Mouse (Mus musculus): ENCODE data around the gene Srp14. TPM values are rescaled to one million over a fixed set of nuclear protein-coding genes. Genes with fewer than 3 reads are reported as not detected.

Srp14 gene
- polyA plus RNA-seq, 1 experiment from 2014 or later: 224 TPM

GRCm38 (mm10) chr2:118457029-118457428 lies 22.5 kb downstream of the Srp14 start:
- no peaks in the 10 kb centered on the region for H3K4me1 ChIP-seq
- no peak overlapping the region for H3K4me2 ChIP-seq
- WGBS: 81% methylated on average over 3 of the region's 3 CpGs
- H3K27ac ChIP-seq: no peak overlapping the region
- H3K9me3 ChIP-seq (replicated peaks): no peaks in the 10 kb centered on the region
- ATAC-seq (replicated peaks; ENCODE audit: low FRiP score): no peak
- H3K36me3 ChIP-seq: peaks cover 62% of the 10 kb centered on the region
- no peaks in the 10 kb centered on the region for H3K27me3 ChIP-seq
- no peak overlapping the region for H3K9ac ChIP-seq
- no peak overlapping the region for H3K4me3 ChIP-seq (replicated peaks)

- Histone ChIP-seq H3K9me3 (replicated peaks) (no peaks in the 10 kb centered on the region), H3K27me3 (no peaks in the 10 kb centered on the region), H3K27ac (no peak overlapping the region), H3K9ac (no peak overlapping the region), H3K4me3 (replicated peaks) (no peak overlapping the region), H3K36me3 (peaks cover 42% of the 10 kb centered on the region), H3K4me2 (no peak overlapping the region), H3K4me1 (no peaks in the 10 kb centered on the region)
- 94% methylated on average over 6 of the region's 6 CpGs for whole genome bisulfite sequencing
- ATAC-seq (replicated peaks; ENCODE audit: low FRiP score): no peak
Measured at GRCm38 (mm10) chr2:118451056-118451455, 28.5 kb downstream of the Srp14 start.

- H3K36me3 ChIP-seq: peaks cover 40% of the 10 kb centered on the region
- no peak overlapping the region for H3K4me2 ChIP-seq
- H3K4me3 ChIP-seq (replicated peaks): no peak overlapping the region
- ATAC-seq (replicated peaks; ENCODE audit: low FRiP score): no peak
- H3K27ac ChIP-seq: no peak overlapping the region
- no peak overlapping the region for H3K9ac ChIP-seq
- WGBS: 70% methylated on average over 12 of the region's 12 CpGs
- H3K27me3 ChIP-seq: no peaks in the 10 kb centered on the region
- H3K4me1 ChIP-seq: no peaks in the 10 kb centered on the region
- H3K9me3 ChIP-seq (replicated peaks): no peaks in the 10 kb centered on the region
Measured at GRCm38 (mm10) chr2:118448181-118448580, 31.3 kb downstream of the Srp14 start.

GRCm38 (mm10) chr2:118445696-118446674 lies 33.5 kb downstream of the Srp14 start:
- 76% methylated on average over 13 of the region's 13 CpGs for WGBS

GRCm38 (mm10) chr2:118442723-118443122 lies 36.8 kb downstream of the Srp14 start:
- no peak for ATAC-seq (replicated peaks; ENCODE audit: low FRiP score)
- Histone ChIP-seq H3K36me3 (peaks cover 43% of the 10 kb centered on the region), H3K9ac (no peak overlapping the region), H3K9me3 (replicated peaks) (no peaks in the 10 kb centered on the region), H3K4me1 (no peaks in the 10 kb centered on the region), H3K27me3 (no peaks in the 10 kb centered on the region), H3K4me3 (replicated peaks) (no peak overlapping the region), H3K27ac (no peak overlapping the region), H3K4me2 (no peak overlapping the region)
- WGBS: 94% methylated on average over 4 of the region's 4 CpGs

More at GRCm38 (mm10) chr2:118445696-118446674, 33.5 kb downstream of the Srp14 start:
- no peak overlapping the region for H3K4me3 ChIP-seq (replicated peaks)
- H3K4me2 ChIP-seq: no peak overlapping the region
- no peak overlapping the region for H3K27ac ChIP-seq
- H3K4me1 ChIP-seq: no peaks in the 10 kb centered on the region
- no peak overlapping the region for H3K9ac ChIP-seq
- H3K27me3 ChIP-seq: no peaks in the 10 kb centered on the region
- no peaks in the 10 kb centered on the region for H3K9me3 ChIP-seq (replicated peaks)
- H3K36me3 ChIP-seq: peaks cover 35% of the 10 kb centered on the region
- ATAC-seq (replicated peaks; ENCODE audit: low FRiP score): no peak

- ATAC-seq (replicated peaks; ENCODE audit: low FRiP score): no peak
- H3K4me2 ChIP-seq: no peak overlapping the region
- H3K4me1 ChIP-seq: no peaks in the 10 kb centered on the region
- no peak overlapping the region for H3K27ac ChIP-seq
- H3K27me3 ChIP-seq: no peaks in the 10 kb centered on the region
- H3K36me3 ChIP-seq: peaks cover 48% of the 10 kb centered on the region
- no peak overlapping the region for H3K9ac ChIP-seq
- H3K9me3 ChIP-seq (replicated peaks): no peaks in the 10 kb centered on the region
- 73% methylated on average over 5 of the region's 5 CpGs for WGBS
- H3K4me3 ChIP-seq (replicated peaks): no peak overlapping the region
Measured at GRCm38 (mm10) chr2:118442172-118442571, 37.3 kb downstream of the Srp14 start.

- Histone ChIP-seq H3K4me1 (no peaks in the 10 kb centered on the region), H3K4me3 (replicated peaks) (no peak overlapping the region), H3K27ac (no peak overlapping the region), H3K36me3 (peaks cover 82% of the 10 kb centered on the region), H3K27me3 (no peaks in the 10 kb centered on the region), H3K9ac (no peak overlapping the region), H3K4me2 (no peak overlapping the region), H3K9me3 (replicated peaks) (no peaks in the 10 kb centered on the region)
- no peak for ATAC-seq (replicated peaks; ENCODE audit: low FRiP score)
- 73% methylated on average over 5 of the region's 5 CpGs for WGBS
Measured at GRCm38 (mm10) chr2:118431589-118431988, 47.9 kb downstream of the Srp14 start.

- Histone ChIP-seq H3K4me1 (no peaks in the 10 kb centered on the region), H3K9me3 (replicated peaks) (no peaks in the 10 kb centered on the region), H3K27me3 (no peaks in the 10 kb centered on the region), H3K4me2 (no peak overlapping the region), H3K36me3 (peaks cover 73% of the 10 kb centered on the region), H3K27ac (no peak overlapping the region), H3K4me3 (replicated peaks) (no peak overlapping the region), H3K9ac (no peak overlapping the region)
- 79% methylated on average over 16 of the region's 16 CpGs for WGBS
- no peak for ATAC-seq (replicated peaks; ENCODE audit: low FRiP score)
Measured at GRCm38 (mm10) chr2:118430630-118431029, 48.9 kb downstream of the Srp14 start.

- H3K36me3 ChIP-seq: peaks cover 66% of the 10 kb centered on the region
- H3K9me3 ChIP-seq (replicated peaks): no peaks in the 10 kb centered on the region
- H3K9ac ChIP-seq: no peak overlapping the region
Measured at GRCm38 (mm10) chr2:118429297-118429696, 50.2 kb downstream of the Srp14 start.

GRCm38 (mm10) chr2:118428296-118428695 lies 51.2 kb downstream of the Srp14 start:
- no peak for ATAC-seq (replicated peaks; ENCODE audit: low FRiP score)
- Histone ChIP-seq H3K9ac (no peak overlapping the region), H3K36me3 (peaks cover 59% of the 10 kb centered on the region), H3K4me1 (no peaks in the 10 kb centered on the region), H3K27ac (no peak overlapping the region), H3K9me3 (replicated peaks) (no peaks in the 10 kb centered on the region), H3K4me2 (no peak overlapping the region), H3K27me3 (no peaks in the 10 kb centered on the region), H3K4me3 (replicated peaks) (no peak overlapping the region)
- WGBS: 91% methylated on average over 6 of the region's 6 CpGs

More at GRCm38 (mm10) chr2:118429297-118429696, 50.2 kb downstream of the Srp14 start:
- Histone ChIP-seq H3K4me1 (no peaks in the 10 kb centered on the region), H3K4me3 (replicated peaks) (no peak overlapping the region), H3K27ac (no peak overlapping the region), H3K27me3 (no peaks in the 10 kb centered on the region), H3K4me2 (no peak overlapping the region)
- ATAC-seq (replicated peaks; ENCODE audit: low FRiP score): no peak
- WGBS: 81% methylated on average over 9 of the region's 9 CpGs
